Mouse (Mus musculus) cerebellum, adult (tissue): ENCODE measurements at regions not wholly inside any gene's neighbourhood (a gene's known extent, or its start where the extent isn't known, plus 50 kb on each side); places are given as distances from the start of the nearest gene placed in this dataset.
A peak's percentile ranks its signal among the peaks of the same experiment; 100 is the strongest.

Experiments
- ATAC-seq: cut with Nextera tagmentation; 2 replicates; pipeline ENCODE4 v1.9.2; 2017; ENCODE audit warnings: mild to moderate bottlenecking, moderate library complexity, mixed read lengths; ENCODE audit not compliant: insufficient number of reproducible peaks, low FRiP score, low TSS enrichment

DNA sequence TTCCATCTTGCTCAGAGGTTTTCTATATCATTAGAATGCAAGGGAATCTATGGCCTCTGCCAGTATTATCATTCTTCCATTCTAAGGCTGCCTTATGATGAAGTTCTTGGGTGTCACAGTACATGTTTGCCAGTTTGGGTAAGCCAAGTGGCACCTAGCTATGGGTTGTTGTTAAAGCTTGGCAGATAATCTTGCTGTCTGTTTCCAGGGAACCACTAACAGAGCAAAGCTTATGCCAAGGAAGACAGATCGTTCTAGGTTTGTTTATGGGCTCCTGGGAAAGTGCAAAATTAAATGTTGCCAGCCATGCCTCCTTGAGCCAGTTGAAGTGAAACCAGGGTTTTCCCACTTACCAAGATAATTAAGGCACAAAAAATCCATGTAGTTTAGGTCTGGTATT is 292.9 kb upstream of the Cobl start:
- ATAC-seq: no peak

DNA sequence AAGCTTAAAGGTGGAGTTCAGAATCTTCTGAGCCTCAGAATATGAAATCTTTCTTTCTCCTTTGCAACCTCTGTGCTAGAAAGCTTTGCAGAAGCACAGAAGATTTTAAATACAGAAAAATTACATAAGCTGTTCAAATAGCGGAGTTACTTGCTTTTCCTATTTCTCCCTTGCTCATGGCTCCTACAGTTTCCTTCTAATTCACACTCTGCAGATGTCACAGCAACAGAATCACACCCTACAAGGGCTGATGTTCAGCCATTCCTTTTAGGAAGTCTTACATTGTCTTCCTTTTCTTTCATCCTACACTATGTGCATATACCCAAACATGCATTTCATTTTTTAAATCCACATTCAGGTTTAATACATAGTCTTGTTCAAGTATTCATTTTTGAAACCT is 285.3 kb upstream of the Cobl start:
- no peak for ATAC-seq

DNA sequence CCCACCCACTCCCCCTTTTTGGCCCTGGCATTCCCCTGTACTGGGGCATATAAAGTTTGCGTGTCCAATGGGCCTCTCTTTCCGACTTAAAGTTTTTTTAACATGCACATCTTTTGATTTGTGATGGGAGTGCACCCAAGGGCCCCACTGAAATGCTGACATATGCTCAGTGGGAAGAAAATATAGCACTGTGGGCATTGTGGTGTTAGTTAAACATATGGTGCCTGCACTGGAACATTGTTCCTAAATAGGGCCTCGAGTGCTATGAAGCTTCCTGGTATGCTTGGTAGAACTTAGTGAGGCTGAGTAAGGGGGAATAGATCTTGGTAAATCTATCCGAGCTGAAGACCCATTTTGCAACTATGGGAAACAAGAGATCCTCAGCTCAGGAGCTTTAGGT is 284.5 kb upstream of the Cobl start:
- no peak for ATAC-seq

DNA sequence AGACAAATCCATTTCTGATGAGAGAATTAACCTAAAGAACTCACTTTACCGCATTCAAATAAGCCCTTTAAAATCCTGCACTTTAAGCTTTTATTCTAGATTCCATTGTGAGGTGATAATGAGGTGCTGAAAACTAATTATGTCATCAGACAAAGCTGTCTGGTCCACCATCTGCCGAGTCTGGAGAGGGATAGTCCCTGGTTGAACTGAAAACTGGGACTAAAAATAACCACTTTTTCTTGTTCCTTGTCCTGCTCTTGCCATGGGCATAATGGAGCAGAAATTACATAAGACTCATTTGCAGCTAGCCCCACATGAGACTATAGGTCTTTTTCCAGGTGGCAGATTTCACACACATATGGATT is 277.4 kb upstream of the Cobl start:
- ATAC-seq: peak; percentile 56; the same call in 1 of the 2 replicates

DNA sequence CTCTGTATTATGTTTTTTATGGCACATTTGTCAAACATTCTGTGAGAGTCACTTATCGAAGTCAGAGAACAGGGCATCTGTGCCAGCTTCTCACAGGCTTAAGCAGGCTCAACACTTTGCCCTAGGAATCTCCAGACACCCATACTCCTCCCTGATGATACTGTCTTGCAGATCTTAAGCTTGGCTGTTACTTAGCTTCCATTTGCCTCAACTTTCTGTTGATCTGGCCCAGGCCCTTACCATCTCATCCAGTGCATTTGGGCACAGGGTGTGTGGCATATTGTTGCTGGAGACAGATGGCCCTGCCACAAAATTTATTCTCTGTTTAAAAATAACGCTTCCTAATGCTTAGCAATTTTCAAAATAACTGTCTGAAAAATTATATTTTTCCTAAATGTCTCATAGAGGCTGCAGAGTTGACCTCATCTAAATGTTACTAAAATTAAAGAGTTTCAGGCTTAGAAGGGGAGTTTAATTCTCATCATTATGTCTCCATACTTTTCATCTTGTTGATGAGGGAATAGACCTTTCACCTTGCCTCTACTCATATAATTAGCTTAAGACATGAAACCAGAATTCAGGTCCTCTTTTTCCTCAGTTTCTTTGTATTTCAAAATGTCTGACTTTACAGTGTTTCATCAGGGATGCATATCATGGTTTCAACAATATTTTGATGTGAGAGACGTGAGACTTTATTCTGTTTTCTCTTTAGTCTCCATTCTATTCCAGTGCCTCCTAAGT is 276.8 kb upstream of the Cobl start:
- ATAC-seq: no peak

DNA sequence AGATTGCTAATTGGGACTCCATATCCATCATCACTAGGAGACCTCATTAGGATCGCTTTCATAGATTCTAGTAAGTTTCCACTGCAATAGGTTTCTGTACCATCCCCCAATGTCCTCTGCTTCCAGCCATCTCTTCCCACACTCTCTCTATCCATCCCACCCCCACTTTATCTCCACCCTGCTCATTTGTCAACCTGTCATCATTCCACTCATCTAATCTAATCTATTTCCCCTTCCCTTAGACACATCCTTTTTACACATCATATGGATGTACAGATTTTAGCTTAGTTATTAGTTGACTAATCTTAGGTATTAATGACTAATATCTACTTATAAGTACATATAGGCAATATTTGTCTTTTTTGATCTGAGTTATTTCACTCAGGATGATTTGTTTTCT is 269.5 kb upstream of the Cobl start:
- no peak for ATAC-seq

DNA sequence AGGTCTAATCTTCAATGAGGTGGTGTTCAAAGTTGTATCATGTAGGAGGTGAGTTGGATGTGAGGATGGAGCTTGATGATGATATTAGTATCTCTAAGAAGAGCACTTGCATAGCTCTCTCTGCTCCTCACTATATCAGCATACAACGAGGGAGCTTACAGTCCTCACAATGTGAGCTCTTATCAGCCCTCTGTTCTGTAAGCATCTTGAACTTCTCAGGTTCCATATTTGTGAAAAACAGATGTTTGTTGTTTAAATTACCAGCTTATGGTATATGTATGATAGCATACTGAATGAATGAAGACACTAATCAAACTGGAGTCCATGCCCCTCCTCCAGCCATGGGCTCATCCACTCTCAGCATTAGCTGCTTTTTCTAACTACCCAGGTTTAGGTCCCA is 262.5 kb upstream of the Cobl start:
- ATAC-seq: no peak

DNA sequence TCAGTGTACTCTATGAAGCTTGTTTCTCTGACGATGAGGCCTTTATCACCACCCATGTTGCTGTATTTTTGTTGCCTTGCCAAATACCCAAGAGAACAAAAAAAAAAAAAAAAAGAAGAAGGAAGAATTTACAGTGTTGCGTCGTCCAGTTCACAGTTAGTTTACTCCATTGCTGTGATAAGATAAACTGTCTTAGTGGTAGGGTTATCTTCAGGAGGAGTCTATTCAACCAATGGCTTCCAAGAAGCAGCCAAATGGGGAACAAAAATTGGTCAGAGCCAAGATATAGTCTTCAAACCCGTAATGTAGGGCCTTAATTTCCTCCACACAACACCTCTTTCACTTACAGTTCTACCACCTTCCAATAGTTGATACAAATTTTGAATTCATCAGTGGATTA is 261.7 kb upstream of the Cobl start:
- ATAC-seq: no peak

DNA sequence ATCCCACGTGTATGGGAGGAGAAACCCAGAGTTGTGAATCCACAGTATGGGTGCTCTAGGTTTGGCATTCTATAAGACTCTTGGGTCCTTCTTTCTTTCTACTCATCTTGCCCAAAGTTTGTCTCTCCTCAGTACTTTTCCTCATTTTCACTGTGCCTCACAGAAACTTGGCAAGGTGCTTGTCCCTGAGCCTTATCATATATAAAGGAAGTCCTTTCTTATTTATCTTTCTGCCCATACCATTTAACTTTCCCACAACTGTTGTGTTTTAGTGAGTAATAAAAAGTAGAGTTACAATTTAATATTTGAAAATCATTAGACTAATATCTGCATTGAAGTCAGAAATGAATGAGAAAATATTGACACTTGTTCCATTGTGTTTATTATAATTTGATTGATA is 257.6 kb upstream of the Cobl start:
- no peak for ATAC-seq

DNA sequence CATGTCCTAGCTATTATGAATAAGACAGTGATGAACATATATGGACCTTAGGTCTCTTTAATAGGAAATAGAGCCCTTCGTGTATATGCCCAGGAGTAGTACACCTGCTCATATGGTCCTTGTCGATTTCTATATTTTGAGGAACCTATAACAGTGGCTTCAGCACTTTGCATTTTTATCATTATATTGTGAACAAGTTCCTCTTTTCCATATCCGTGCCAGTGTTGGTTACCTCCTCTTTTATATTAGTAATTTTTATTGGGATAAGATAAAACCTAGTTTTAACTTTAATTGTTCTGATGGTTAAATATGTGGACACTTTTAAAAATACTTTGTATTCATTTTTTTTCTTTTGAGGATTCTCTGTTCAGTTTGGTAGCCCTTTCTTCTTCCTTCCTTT is 255.4 kb upstream of the Cobl start:
- ATAC-seq: no peak

DNA sequence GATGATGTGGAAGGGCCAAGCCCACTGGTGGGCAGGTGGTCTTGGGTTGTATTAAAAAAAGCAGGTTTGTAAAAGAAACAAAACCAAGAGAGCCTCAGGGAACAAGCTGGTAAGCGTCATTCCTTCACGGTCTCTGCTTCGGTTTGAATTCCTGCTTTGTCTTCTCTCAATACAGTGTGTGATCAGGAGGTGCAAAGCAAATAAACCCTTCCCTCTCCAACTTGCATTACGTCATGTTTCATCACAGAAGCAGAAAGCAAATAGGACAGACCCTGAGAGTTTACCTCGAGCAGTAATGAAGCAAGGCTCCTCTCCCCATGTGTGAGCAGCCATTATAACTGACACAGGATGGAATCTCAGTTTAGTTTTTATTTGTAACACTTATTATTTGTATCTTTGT is 231.6 kb upstream of the Cobl start:
- ATAC-seq: no peak

DNA sequence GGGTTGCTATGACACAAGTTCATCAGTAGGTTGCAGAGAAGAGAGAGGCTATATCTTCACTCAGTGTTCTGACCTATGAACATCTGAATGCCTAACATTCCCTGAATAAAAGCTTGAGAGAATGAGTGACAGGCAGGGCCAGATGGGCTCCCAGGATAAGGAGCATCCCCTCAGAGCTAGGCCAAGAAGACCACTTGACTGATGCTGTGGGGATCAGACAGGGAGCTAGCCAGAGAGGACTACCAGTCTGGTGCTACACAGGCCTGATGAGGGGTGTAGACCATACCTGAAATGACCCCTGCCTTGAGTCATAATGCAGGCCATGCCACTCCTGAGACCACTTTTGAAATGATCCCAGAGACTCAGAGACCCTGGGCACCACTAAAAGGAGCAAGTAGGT is 228.1 kb upstream of the Cobl start:
- ATAC-seq: no peak

DNA sequence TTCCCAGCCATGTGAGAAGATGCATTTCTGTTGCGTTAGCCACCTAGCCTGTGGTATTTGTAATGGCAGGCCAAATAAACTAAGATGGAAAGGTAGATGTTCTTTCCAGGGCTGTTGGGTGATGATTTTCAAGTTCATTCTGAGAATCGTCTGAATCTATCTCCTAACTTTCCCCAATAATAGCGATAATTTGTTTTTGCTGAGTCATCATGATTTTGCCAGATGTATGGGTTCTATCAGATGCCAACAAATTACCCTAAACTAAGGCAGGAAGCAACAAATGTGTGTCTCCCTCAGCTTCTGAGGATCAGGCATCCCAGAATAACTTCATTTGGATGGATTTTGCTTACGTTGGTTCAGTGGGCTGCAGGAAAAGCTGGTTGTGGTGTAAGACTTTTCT is 222.0 kb upstream of the Cobl start:
- no peak for ATAC-seq

DNA sequence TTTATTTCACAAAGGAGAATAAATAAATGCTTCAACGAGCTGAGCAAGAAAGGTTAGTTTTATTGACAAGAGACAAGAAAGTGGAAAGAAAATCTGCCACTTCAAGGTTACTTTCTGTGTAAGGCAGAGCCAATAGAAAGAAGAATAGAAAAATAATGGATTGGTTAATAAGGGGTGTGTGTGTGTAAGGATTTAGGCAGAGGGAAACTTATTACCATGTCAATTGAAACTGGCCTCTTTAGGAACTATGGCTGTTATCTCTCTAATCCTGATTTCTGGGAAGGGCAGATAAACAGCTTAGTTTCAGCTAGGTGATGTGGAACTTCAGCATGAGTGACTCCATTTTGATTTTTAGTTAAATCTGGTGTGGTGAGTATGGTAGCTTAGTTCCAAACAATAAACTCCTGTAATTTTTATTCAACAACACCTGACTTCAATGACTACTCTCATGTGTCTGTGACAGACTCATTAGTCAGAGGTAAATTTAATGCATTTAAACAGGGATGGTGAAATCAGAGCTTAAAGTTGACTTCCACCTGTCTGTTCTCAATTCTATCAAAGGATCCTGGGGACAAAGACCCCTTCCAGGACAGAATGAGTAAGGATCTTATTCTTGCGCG is 197.2 kb upstream of the Cobl start:
- ATAC-seq: no peak

DNA sequence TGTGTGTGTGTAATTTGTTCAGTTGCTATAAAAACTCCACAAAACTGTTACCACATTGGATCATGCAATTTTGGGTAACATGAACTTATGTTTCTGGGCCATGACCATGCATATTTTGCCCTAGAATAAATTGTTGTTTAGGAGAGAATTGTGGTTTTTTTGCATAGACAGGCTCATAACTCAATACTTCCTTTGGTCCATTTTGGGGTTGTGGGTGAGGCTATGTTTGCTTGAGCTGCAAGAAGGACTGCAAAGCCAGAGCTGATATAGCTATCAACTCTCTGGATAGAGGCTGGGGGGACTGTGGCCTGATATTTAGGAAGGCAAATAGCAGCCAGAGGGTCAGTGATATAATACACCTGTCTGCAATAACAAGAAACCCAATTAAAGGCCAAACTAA is 194.1 kb upstream of the Cobl start:
- ATAC-seq: no peak

DNA sequence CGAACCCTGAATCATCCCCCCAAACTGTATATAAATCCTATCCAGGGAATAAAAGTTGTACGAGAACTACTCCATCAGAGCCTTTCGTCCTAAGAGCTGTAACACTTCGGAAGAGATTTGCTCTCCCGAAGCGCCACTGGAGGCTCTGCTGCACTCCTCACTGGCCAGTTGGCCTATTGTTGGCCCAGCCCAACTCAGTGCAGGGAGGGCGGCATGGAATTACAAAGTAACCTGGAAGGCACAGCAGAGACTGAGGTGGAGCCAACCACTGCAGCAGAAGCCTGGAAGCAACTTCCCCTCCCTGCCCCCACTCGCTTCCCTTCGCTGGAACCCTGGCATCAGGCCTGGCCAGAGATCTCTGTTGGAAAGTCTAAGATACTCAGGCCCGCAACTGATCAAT is 191.7 kb upstream of the Cobl start:
- no peak for ATAC-seq
